Mouse (Mus musculus) right cerebral cortex, postnatal 25 days (tissue): ENCODE data around the gene Spata31d1a.

ENCODE experiments used
- DNase-seq: peaks from one replicate; pipeline ENCODE4 v3.0.0; 2022

Spata31d1a gene

DNA sequence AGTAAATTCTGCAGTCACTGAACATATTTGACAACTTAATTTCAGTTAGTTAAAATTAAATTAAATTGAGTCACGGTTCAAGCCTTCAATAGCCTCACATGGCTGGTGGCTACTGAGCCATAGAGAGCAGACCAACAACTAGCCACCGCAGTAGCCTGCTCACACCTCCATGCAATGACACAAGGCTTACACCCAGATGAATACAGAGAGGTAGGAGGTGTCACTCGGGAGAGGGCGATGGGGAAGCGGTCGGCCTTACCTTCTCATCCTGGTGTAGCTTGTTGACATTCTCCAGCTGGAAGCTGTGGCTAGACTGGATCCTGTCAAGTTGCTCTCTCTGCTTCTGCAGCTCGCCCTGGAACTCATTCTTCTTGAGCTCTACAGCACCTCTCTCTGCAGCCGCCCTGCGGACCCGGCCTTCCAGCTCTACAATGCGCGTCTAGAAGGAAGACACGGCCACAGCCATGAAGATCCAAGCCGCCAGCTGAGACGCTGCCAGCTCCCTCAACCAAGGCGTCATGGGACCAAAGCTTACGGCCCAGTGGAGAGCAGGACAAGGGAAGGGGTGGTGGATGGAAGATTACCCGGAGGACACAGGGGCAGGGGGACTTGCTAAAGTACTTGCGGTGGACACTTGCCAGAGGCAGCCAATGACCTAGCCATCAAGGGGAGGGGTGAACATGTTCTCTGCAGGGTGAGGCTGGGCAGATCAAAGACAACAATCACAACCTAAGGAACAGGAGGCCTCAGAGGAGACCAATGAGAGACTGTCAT, 46.0 kb downstream of the Spata31d1a start:
- no peak for DNase-seq

DNA sequence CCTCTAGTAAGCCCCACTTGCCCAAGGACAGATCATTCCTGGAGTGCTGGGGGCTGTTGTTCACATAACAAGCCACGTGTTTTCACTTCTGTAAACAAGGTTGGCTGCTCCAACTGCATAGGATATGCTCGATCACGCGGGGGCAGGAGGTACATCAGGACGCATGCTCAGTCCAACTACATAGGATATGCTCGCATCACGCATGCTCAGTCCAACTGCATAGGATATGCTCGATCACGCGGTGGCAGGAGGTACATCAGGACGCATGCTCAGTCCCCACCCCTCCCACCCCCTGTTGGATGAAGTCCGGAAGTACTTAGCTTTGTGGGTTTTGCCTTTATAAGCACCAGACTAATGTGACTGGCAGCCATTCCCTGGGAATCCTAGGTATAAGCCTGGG, 48.2 kb downstream of the Spata31d1a start:
- DNase-seq, result no peak

DNA sequence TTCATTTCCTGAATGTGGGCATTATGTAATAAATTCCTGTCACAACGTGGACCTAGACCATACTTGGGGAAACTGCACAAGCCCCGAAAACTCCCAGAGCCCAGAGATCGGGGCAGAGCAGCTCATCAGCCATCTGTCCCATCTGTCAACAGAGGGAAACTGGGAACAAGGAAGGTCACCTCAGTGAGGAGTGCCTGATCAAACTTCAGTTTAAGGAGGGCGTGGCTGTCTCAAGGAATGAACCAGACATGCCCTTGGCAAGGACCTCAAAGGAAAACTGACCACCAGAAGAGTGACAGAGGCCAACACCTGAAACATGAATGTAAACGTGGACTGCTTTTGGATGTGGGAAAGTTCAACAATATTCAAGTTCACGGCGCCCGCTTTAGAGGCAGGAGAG, 48.7 kb downstream of the Spata31d1a start:
- DNase-seq, result no peak

DNA sequence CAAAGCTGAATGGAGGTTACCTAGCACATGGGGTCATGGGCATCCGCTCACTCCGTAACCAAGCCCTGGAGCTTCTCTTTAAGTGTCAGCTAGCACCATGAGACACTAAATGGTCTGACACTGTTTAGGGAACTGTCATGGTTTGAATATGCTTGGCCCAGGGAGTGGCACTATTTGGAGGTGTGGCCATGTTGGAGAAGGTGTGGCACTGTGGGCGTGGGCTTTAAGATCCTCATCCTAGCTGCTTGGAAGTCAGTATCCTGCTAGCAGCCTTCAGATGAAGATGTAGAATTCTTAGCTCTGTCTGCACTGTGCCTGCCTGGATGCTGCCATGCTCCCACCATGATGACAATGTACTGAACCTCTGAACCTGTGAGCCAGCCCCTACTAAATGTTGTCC, 49.8 kb downstream of the Spata31d1a start:
- no peak for DNase-seq

DNA sequence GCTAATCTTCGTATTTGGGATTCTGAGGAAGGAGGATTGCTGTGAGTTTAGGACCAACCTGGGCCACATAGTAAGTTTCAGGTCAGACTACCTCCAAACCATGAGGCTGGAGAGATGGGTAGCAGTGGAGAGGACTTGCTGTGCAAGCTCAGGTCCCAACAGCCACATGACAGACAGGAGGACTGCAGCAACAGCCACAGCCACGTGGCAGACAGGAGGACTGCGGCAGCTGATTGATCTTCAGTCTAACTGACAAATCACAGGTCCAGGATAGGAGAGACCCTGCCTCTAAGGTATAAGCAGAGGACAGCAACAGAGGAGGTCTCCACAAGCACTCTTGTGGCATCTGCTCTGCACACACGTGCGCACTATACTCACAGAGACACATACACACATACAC, 52.3 kb downstream of the Spata31d1a start:
- no peak for DNase-seq

DNA sequence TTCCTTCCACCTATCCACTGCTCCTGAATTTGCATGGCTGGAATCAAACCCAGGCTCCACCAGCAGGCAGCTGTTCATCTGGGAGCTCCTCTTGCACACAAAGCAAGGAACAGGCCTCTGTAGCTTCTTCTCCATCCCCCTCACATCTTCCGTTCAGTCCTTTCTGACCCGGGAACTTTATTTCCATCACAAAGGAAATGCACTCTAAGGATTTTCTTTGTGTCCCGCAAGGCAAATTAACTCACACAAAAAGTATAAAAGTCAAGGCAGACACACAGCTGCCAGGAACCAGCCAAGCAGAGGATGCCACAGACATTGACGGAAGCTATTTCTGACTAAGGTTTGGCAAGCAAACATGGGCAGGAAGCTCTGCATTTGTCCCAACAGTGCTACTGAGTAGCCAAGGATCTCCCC, 53.1 kb downstream of the Spata31d1a start:
- no peak for DNase-seq

DNA sequence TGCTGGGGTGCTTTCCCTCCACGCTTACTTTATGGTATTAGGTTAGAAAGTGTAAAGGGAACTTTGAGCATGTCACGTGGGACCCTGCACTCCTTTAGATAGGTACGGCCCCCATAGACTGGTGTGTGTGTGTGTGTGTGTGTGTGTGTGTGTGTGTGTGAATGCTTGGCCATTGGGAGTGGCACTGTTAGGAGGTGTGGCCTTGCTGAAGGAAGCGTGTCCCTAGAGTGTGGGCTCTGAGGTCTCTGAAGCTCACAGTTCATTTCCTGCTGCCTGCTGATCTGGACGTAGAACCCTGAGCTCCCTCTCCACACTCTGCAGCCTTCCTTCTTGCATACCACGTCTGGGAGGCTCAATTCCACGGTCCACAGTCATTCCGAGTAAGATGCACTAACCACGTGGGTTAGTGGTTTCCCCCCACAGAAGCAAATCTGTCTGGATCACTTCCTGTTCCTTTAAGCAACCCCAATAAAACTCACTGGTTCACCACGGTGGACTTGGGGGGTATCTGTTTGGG, 53.8 kb downstream of the Spata31d1a start:
- DNase-seq, result no peak

DNA sequence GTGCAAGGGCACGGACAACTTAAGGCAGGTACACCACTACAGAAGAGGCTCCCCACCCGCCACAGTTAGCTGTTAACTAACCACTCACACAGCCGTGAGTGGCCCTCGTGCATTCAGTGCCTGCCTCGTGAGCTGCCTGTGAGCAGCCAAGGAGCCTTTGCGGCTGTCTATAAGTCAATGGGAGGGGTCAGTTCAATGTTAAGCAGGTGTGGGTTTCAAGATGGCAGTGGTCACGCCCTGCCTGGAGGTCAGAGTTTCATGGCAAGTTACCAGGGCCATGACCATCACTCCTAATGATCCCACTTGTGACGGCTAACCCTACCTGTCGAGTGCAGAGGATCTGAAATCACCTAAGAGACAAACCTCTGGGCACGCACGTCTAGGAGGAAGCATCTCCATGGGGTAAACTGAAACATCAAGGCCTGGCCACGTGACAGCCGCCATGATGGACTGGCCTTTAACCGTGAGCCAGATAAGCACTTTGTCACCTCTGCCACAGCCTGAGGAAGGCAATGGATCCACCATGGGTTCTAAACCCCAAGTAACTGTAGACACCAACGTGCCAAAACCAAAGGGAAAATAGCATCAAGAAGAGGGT, 54.3 kb downstream of the Spata31d1a start:
- DNase-seq, result no peak

DNA sequence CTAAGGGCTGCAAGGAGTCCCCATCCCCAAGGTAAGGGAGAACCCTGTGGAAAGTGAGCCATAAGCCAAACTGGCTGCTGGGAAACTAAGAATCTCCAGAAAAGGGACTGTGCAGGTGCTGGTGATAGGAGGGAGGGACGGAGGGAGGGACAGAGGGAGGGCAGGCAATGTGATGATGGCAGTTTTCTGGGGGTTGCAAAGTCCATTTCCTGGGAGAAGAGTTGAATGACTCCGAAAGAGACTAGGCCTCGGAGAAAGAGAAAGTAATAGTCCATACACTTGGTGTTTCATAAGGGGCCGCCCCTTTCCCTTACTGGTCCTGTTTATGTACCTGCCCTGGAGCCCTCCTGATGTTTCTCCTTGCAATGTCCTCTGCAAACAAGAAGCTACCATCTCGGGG, 55.7 kb downstream of the Spata31d1a start:
- DNase-seq, result no peak

DNA sequence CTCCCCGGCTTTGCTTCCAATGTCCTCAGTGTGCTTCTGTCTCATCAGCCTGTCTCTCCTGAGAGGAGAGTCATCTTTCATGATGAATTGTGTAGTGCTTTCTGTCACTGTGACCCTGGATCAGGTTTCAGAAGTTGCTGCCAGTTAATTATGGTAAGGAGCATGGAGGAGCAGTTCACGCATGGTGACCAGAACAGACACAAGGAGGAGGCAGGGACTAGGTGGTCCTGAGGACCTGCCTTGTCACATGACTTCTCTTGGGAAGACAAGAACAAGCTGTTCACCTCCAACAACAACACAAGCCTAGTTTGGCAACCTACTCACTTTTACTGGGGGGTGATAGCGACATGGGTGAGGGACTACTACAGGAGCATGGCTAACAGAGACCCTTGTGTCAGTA, 57.0 kb downstream of the Spata31d1a start:
- no peak for DNase-seq

DNA sequence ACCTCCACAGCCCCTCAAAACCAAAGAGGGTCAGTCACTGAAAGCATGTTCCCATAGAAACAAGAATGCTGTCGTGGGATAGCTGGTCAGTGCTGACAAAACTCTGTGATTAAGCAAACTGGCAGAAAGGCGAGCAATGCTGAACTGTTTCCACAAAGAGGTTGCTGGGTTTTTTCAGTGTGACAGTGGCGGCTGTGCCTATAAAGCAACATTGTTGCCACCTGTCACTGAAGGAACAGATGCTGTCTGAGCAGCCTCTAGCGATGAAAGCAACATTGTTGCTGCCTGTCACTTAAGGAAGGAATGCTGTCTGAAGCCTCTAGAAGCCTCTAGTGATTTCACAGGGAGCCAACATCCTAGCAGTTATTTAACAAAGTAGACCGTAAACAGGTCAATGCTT, 57.5 kb downstream of the Spata31d1a start:
- DNase-seq, result no peak
